Mouse (Mus musculus) midbrain, embryonic 10.5 days (tissue): Measurements from ENCODE around the gene Spaca9. TPM values are rescaled to one million over a fixed set of nuclear protein-coding genes. Genes with fewer than 3 reads are reported as not detected.

Experiments
- DNase-seq: peaks from one replicate; pipeline ENCODE4 v3.0.0-alpha.2; 2017; ENCODE audit warnings: low spot score
- H3K27ac ChIP-seq: fragments of 300-500 bp; sonication (generic); replicated peaks from 2 replicates; pipeline ENCODE4 v1.5.1; 2016; ENCODE audit warnings: mild to moderate bottlenecking
- H3K27me3 ChIP-seq: fragments of 300-500 bp; sonication (generic); 2 replicates; pipeline ENCODE4 v1.6.1; 2016; ENCODE audit warnings: low read depth, mild to moderate bottlenecking; ENCODE audit not compliant: poor library complexity, severe bottlenecking
- H3K36me3 ChIP-seq: fragments of 300-500 bp; sonication (generic); 2 replicates; pipeline ENCODE4 v1.6.1; 2016; ENCODE audit warnings: mild to moderate bottlenecking, moderate library complexity
- H3K4me1 ChIP-seq: fragments of 300-500 bp; sonication (generic); 2 replicates; pipeline ENCODE4 v1.6.1; 2016
- H3K4me3 ChIP-seq: fragments of 300-500 bp; sonication (generic); 2 replicates; pipeline ENCODE4 v1.5.1; 2016; ENCODE audit warnings: mild to moderate bottlenecking, moderate library complexity
- H3K9me3 ChIP-seq: fragments of 300-500 bp; sonication (generic); replicated peaks from 2 replicates; pipeline ENCODE4 v1.6.1; 2016; ENCODE audit warnings: mild to moderate bottlenecking
- WGBS: fragments of 180-500 bp; shearing (Covaris S2); methylation state at CpG from one replicate; pipeline ENCODE4 v1.1.7; 2016; 5-methylcytosine and 5-hydroxymethylcytosine counted together
- polyA plus RNA-seq: library from polyadenylated mRNA; unstranded; fragments of >200 nt; fragmentation: Nextera tagmentation; extraction: Ambion mirVana; gene quantifications from 2 replicates; pipeline ENCODE4 v1.2.1, GENCODE M21; 2016

Spaca9 gene
- polyA plus RNA-seq, result 1.7 and 3.2 TPM in 2 replicates

DNA sequence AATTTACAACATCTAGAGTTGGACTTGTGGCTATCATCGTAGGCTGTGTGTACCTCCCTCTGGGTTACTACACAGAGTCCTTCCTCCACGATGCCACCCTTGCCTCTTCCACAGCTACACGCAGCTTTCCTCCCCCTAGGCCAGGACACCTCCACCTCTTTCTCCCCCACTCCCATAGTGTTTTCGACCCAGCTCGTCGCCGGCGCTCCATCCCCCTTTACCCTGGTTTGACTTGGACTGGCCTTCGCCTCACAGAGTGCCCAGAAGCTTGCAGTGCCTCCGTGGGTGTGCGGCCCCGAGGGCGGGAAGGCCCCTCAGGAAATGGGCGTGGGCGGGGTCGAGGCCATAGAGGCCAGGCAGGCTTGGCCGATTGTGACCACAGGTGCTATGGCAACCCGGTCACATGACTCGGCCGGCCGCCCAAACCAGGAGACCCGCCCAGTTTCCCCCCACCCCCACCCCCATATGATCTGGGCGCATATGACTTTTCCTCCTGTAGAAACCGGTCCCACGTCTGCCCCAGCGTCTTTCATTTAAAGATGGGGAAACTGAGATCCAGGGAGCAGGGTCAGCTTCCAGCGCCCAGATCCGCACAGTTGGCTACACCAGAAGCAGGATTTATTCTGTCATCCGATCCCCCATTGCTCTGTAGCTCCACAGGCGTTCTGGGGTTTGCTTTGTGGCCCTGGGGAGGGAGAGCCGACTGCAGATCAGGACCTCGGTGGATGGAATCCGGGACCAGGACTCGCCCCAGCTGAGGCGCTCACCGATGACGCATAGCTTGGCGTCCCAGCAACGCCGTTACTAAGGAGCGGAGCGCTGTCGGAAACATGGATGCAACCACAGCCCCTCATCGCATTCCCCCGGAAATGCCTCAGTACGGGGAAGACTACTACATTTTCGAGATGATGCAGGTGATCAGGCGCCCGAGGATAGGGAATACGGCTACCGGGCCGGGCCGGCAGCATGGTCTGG, at the start of gene Spaca9, which contains the start of gene Ak8:
Spaca9 (minus strand) TSS at position 367 of the 975 bp plus-strand sequence.
Ak8 (plus strand) TSS at position 804 of the 975 bp plus-strand sequence.
- Histone ChIP-seq H3K4me1 (peaks cover 45% of the 10 kb centered on the region), H3K4me3 (peak within 1 kb of the TSS; percentile 79), H3K27ac (peak within 1 kb of the TSS; percentile 85), H3K9me3 (no peaks in the 10 kb centered on the region), H3K27me3 (peaks cover 21% of the 10 kb centered on the region), H3K36me3 (no peaks in the 10 kb centered on the region)
- peak; percentile 86 for DNase-seq
- 2% methylated on average over 53 of the region's 53 CpGs for WGBS

DNA sequence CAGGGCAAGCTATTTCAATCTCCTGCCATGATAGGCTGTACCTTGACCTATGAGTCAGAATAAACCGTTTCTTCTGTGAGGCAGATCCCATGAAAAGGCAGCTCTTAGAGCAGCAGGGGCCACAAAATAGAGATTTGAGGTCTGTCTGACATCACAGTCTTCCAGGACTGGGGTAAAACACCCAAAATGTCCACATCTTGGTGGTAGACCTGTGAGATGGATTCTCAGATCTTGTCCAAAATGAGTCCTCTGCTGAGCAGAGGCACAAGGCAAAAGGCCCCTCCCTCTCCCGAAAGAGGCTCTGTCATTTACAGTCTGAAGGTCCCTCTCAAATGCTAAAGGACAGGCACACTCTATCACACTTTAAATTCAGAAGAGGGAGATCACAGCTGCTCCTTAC, 48.2 kb upstream of the Spaca9 start:
- DNase-seq, result no peak
- Histone ChIP-seq H3K4me1 (peaks cover 27% of the 10 kb centered on the region), H3K27ac (no peak overlapping the region), H3K36me3 (no peaks in the 10 kb centered on the region), H3K9me3 (no peaks in the 10 kb centered on the region), H3K4me3 (no peak overlapping the region), H3K27me3 (peaks cover 53% of the 10 kb centered on the region)
- WGBS, result 82% methylated on average over 2 of the region's 2 CpGs

- peaks cover 19% of the 10 kb centered on the region for H3K4me1 ChIP-seq
- peaks cover 44% of the 10 kb centered on the region for H3K27me3 ChIP-seq
Measured at GRCm38 (mm10) chr2:28746682-28747332, 47.3 kb upstream of the Spaca9 start.

DNA sequence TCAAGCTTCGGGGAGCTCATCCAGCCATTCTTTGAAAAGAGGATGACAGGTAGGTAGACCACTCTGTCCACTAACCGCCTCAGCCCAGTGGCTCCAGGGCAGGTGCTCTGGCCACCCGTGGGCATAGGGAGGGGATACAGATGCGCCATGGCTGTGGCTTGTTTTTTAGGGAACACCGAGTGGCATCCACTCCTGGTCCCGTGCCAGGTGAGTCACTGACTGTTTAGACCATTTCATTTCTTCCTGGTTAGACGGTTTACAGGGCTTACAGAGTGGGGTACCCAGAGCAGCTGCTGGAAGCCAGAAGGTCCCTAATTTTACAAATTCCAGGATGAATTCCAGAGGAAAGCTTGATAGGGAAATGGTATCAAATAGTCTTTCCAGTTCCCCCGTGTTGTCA, 43.2 kb upstream of the Spaca9 start:
- DNase-seq, result no peak
- H3K4me1 ChIP-seq, result peaks cover 8% of the 10 kb centered on the region
- H3K36me3 ChIP-seq, result no peaks in the 10 kb centered on the region
- H3K27ac ChIP-seq, result no peak overlapping the region
- no peaks in the 10 kb centered on the region for H3K9me3 ChIP-seq
- no peak overlapping the region for H3K4me3 ChIP-seq
- 82% methylated on average over 8 of the region's 8 CpGs for WGBS
- peaks cover 12% of the 10 kb centered on the region; the same call in 1 of the 2 replicates for H3K27me3 ChIP-seq

More at GRCm38 (mm10) chr2:28746682-28747332, 47.3 kb upstream of the Spaca9 start:
- Histone ChIP-seq H3K9me3 (no peaks in the 10 kb centered on the region), H3K4me3 (no peak overlapping the region), H3K36me3 (no peaks in the 10 kb centered on the region), H3K27ac (no peak overlapping the region)
- DNase-seq, result no peak
- WGBS, result 83% methylated on average over 15 of the region's 15 CpGs

GRCm38 (mm10) chr2:28740159-28740558, 40.6 kb upstream of the Spaca9 start:
- WGBS, result 85% methylated on average over 5 of the region's 5 CpGs
- no peak for DNase-seq
- H3K36me3 ChIP-seq, result no peaks in the 10 kb centered on the region
- peaks cover 8% of the 10 kb centered on the region for H3K4me1 ChIP-seq
- H3K27me3 ChIP-seq, result no peaks in the 10 kb centered on the region
- H3K27ac ChIP-seq, result no peak overlapping the region
- no peaks in the 10 kb centered on the region for H3K9me3 ChIP-seq
- no peak overlapping the region for H3K4me3 ChIP-seq

GRCm38 (mm10) chr2:28737112-28737511, 37.6 kb upstream of the Spaca9 start:
- 90% methylated on average over 5 of the region's 5 CpGs for whole genome bisulfite sequencing
- Histone ChIP-seq H3K27ac (no peak overlapping the region), H3K27me3 (no peaks in the 10 kb centered on the region), H3K4me3 (no peak overlapping the region), H3K4me1 (peaks cover 8% of the 10 kb centered on the region), H3K9me3 (no peaks in the 10 kb centered on the region), H3K36me3 (no peaks in the 10 kb centered on the region)
- no peak for DNase-seq

DNA sequence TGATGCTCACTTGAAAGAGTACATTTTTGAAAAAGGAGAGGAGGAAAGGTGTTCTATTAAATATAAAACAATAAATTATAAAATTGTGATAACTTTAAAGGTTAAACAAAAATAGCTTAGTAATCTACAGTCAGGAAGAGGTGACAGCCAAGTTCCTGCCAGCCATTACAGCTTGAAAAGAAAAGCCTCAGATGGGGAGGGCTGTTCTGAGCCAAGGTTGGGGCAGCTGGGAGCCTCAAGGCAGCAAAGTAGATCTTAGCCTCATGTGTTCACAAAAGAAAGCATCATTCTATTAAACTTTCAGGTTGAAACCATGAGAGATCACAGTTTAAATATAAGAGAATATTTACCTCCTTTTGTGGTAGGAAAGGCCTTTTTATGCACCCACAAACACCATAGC, 31.1 kb upstream of the Spaca9 start:
- H3K27ac ChIP-seq, result no peak overlapping the region
- peaks cover 10% of the 10 kb centered on the region; the same call in 1 of the 2 replicates for H3K27me3 ChIP-seq
- no peak overlapping the region for H3K4me3 ChIP-seq
- no peaks in the 10 kb centered on the region for H3K9me3 ChIP-seq
- peaks cover 21% of the 10 kb centered on the region for H3K4me1 ChIP-seq
- DNase-seq, result no peak
- no peaks in the 10 kb centered on the region for H3K36me3 ChIP-seq

DNA sequence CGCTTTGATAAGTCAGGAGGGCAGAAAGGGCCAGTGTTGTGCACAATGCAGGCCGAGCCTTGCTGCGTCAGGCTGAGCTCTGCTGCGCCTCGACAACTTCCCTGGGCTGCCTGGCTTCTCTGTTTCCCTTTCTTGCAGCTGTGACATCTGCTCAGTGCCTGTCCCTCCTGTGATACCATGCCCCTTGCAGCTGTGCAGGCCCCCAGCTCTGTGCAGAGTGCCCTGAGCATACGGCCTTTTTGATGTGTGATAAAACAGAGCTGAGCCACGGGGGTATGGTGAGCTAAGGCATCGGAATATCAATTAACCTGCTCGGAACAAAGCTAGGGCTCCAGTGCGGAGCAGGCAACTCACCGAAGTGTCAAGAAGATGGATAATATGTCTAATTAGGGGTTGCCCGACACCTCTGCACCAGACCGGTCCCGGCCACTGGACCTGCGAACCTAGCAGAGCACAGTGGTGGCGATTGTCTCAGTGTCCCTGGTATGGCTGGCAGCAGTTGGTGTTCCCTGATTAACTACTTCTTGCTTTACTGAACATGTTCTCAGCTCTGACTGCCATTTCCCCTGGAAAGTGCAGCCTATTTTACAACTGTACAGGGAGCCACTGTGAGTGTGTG, 28.4 kb upstream of the Spaca9 start:
- peaks cover 26% of the 10 kb centered on the region for H3K4me1 ChIP-seq
- DNase-seq, result no peak
- no peaks in the 10 kb centered on the region for H3K9me3 ChIP-seq
- 31% methylated on average over 16 of the region's 16 CpGs for WGBS
- peak overlapping the region; percentile 68 for H3K27ac ChIP-seq
- peaks cover 10% of the 10 kb centered on the region; the same call in 1 of the 2 replicates for H3K27me3 ChIP-seq
- no peak overlapping the region for H3K4me3 ChIP-seq
- no peaks in the 10 kb centered on the region for H3K36me3 ChIP-seq

DNA sequence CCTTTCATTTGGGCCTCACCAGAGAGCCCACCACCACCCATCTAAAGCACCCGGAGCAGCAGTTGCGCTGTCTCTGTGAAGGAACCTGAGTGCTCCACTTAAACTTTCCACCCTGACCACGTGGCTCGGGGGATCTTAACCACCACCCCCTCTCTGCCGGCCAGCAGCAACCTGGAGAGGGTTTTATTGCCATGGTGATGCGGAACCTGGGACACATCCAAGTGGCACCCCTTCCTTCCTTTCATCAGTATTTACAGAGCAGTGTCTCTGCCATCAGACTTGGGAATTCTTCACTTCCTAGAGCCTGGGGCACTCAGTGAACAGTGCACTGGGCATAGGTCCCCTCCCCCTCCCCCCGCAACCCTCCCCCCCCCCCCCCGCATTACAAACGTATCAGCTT, 24.4 kb upstream of the Spaca9 start:
- Histone ChIP-seq H3K36me3 (no peaks in the 10 kb centered on the region), H3K27me3 (peaks cover 10% of the 10 kb centered on the region; the same call in 1 of the 2 replicates), H3K9me3 (no peaks in the 10 kb centered on the region), H3K4me3 (no peak overlapping the region), H3K4me1 (peaks cover 32% of the 10 kb centered on the region), H3K27ac (no peak overlapping the region)
- 70% methylated on average over 9 of the region's 9 CpGs for WGBS
- no peak for DNase-seq

- H3K4me3 ChIP-seq, result no peak overlapping the region
- no peak for DNase-seq
- no peaks in the 10 kb centered on the region for H3K9me3 ChIP-seq
- H3K36me3 ChIP-seq, result no peaks in the 10 kb centered on the region
- no peaks in the 10 kb centered on the region for H3K27me3 ChIP-seq
- peaks cover 24% of the 10 kb centered on the region for H3K4me1 ChIP-seq
- WGBS, result 92% methylated on average over 8 of the region's 8 CpGs
- H3K27ac ChIP-seq, result no peak overlapping the region
Measured at GRCm38 (mm10) chr2:28722419-28722818, 22.9 kb upstream of the Spaca9 start.

DNA sequence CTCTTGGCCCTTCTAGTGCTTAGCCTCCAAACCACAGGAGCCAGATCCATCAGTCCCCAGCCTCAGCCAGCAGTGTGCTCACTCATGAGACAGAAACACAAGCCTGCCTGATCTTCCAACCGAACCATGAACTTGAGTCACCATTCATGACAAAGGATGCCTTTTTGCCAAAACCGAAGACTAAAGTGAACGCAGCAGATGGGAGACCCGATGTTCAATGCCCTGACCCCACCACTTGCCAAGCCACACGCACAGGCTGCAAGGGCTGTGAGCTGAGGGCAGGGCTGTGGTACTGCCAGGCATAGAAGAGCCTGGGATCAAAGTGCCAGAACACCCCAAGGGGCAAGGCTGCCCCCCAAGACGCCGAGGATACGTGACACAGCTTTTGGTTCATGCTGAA, 13.5 kb upstream of the Spaca9 start:
- WGBS, result 85% methylated on average over 8 of the region's 8 CpGs

GRCm38 (mm10) chr2:28706787-28707186, 7.3 kb upstream of the Spaca9 start:
- WGBS, result 81% methylated on average over 6 of the region's 6 CpGs
- Histone ChIP-seq H3K4me1 (peaks cover 23% of the 10 kb centered on the region), H3K4me3 (no peak overlapping the region), H3K27ac (no peak overlapping the region), H3K27me3 (no peaks in the 10 kb centered on the region), H3K9me3 (no peaks in the 10 kb centered on the region), H3K36me3 (no peaks in the 10 kb centered on the region)
- no peak for DNase-seq

More for the DNA sequence above, 13.5 kb upstream of the Spaca9 start:
- peaks cover 4% of the 10 kb centered on the region; the same call in 1 of the 2 replicates for H3K27me3 ChIP-seq
- H3K4me1 ChIP-seq, result peaks cover 9% of the 10 kb centered on the region
- H3K9me3 ChIP-seq, result no peaks in the 10 kb centered on the region
- H3K36me3 ChIP-seq, result no peaks in the 10 kb centered on the region
- no peak overlapping the region for H3K4me3 ChIP-seq
- H3K27ac ChIP-seq, result 0 out of 2 replicates have a peak overlapping the region, but pooled peaks have one; percentile 38
- no peak for DNase-seq
